Mouse (Mus musculus): ENCODE data around the gene Zmynd12. TPM values are rescaled to one million over a fixed set of nuclear protein-coding genes. Genes with fewer than 3 reads are reported as not detected.

The Zmynd12 gene
- not detected for total RNA-seq (2021)
- long read RNA-seq, experiment 1, partial matches to known transcripts = 0 of 1 reads
- long read RNA-seq, experiment 1, other reads (novel, unspliced or antisense) = 1 of 1 reads
- long read RNA-seq, experiment 2 = 0 reads

- DNase-seq = peak; percentile 88
Observed at GRCm38 (mm10) chr4:119422294-119422964, at the start of gene Zmynd12, which contains the start of gene Ppcs. Zmynd12 (plus strand) TSS chr4:119422814. Ppcs (minus strand) TSS chr4:119422420.

DNA sequence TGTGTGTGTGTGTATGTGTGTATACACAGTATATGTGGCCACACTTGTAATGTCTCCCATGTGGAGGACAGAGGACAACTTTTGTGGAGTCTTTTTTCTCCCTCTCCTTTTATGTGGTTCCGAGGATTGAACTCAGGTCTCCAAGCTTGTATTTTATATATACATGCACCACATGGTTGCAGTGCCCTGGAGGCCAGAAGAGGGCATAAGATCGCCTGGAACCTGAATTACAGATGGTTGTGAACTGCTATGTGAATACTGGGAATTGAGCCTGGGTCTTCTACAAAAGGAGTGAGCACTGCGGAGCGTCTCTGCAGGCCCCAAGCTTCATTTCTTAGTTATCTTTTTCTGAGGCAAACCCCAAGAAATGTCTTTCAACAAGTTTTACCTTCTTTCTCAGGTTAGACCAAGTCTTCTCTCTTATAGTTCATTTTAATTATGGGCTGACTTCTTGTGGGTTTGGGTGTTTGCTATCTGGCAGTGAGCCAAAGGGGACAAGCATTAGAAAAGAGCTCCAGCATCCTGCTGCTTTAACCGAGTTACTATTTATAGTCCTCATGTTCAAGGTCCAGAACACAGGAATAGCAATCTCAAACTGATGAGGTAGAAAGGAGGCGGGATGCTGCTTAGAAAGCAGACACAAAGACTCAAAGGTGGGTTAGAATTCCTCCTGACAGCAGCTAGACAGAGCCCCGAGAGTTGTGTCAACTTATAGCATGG is 41.0 kb upstream of the Zmynd12 start:
- DNase-seq = no peak

GRCm38 (mm10) chr4:119389184-119389583 is 33.4 kb upstream of the Zmynd12 start:
- DNase-seq = no peak

GRCm38 (mm10) chr4:119390369-119390768 is 32.2 kb upstream of the Zmynd12 start:
- DNase-seq = peak; percentile 8

DNA sequence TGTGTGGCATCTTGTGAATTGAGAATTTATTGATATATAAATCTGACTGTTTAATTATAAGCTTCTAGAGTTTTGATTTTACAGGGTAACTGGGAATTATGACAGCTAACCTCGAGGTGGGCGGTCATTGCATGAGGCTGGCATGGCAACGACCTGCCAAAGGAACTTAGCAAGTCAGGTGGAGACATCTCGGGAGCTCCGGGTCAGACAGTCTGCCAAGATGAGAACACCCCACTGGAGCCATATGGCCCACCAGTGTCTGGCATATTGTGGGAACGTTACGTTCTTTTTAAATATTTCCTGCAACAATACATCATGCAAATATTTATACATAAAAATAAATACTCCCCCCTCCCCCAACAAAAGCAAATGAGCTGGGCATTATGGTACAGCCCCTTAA is 23.9 kb upstream of the Zmynd12 start:
- DNase-seq = no peak

- DNase-seq = no peak
Observed at GRCm38 (mm10) chr4:119400896-119401295, 21.7 kb upstream of the Zmynd12 start.

- DNase-seq = no peak
Observed at GRCm38 (mm10) chr4:119403431-119403830, 19.2 kb upstream of the Zmynd12 start.

- DNase-seq = no peak
Observed at GRCm38 (mm10) chr4:119411877-119412650, 10.6 kb upstream of the Zmynd12 start.

- peak; percentile 9 for DNase-seq
Observed at GRCm38 (mm10) chr4:119412791-119413190, 9.8 kb upstream of the Zmynd12 start.

DNA sequence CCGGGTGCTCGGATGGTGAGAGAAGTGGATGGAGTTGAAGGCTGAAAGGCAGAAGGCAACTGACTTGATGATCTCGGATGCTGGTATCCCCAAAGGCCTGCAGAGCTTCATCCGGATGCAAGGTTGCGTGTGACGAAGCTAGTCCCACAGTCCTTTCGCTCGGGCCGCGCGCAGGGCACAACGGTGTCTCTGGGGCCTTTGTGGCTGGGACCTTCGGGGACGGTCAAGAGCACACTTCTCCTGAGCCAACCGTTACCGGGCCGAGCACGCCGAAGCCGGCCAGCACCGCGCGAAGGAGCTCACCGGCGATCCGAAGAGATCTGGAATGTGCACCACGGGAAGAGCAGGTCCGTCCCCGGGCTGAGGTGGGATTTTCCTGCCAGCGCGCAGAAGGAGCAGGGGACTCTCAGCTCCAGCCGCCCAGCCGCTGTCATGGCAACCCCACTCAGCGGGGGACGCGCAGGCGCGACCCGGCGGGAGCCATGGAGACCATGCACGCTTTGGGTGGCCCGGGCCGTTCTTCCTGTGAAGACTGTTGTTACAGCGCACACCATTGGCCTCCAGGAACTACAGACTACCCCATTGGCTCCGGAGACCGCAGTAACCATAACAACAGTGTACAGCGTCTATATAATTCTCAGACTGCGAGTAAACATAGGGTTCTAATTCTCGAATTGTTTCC is 7.4 kb upstream of the Zmynd12 start, which contains the start of gene Ccdc30:
Ccdc30 (minus strand) TSS at position 450 of the 682 bp plus-strand sequence.
- peak; percentile 84 for DNase-seq

- no peak for DNase-seq
Observed at GRCm38 (mm10) chr4:119417270-119417669, 5.3 kb upstream of the Zmynd12 start.

DNA sequence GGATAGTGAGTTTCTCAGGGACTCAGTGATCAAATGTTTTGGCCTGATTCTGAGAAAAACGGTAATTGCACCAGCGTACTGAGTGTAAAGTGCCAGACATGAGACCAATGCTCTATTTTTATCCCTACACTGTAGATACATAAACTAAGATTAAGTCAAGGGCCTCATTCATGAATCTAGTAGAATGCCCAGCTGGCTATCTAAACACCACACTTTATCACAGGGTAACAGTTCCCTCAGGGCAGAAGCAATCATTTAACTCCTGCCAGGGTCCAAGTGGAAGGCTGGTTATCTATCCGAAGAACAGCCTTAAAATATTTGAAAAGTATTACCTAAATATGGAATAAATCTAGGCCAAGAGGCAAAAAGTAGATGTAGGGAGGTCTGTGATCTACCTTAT is 4.7 kb upstream of the Zmynd12 start:
- no peak for DNase-seq

GRCm38 (mm10) chr4:119421191-119421590 is 1.4 kb upstream of the Zmynd12 start:
- DNase-seq = no peak

DNA sequence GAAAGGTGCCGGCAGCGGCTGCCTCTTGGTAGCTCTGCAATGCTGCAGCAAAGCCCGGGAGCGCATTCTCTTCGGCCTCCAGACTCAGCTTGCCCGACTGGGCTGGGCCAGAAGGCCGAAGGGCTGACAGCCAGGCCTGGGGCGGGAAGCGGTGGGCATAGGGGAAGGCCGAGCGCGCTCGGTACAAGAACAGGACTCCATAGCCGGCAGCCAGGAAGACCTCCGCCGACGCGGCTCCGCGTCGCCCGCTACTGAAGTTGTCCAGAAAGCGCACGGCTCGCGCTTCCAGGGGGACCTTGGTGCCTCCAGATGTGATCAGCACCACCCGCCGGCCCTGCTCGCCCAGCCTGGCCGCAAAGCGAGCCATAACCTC is 707 bp upstream of the Zmynd12 start:
- DNase-seq = peak; percentile 47

GRCm38 (mm10) chr4:119425077-119425476 is 2.5 kb downstream of the Zmynd12 start:
- DNase-seq = no peak

DNA sequence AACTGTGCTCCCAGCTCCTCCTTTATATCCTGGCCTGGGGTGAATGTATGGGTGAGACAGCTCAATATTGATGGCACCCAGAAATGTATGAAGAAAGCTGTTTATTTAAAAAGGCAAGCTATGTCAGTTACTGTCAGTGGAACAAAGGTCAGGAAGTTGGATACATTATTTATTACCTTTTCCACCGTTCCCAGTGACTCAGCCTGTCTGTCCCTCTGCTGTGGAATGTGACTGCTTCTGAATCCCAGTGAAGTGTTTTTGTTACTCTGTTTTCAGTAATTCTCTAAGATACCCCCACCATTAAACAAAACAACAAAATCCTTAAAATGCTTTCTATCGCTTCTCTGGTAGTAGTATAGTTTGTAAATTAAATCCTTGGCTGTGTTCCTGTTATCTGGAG is 3.0 kb downstream of the Zmynd12 start:
- no peak for DNase-seq

- no peak for DNase-seq
Observed at GRCm38 (mm10) chr4:119427680-119428079, 5.1 kb downstream of the Zmynd12 start.

DNA sequence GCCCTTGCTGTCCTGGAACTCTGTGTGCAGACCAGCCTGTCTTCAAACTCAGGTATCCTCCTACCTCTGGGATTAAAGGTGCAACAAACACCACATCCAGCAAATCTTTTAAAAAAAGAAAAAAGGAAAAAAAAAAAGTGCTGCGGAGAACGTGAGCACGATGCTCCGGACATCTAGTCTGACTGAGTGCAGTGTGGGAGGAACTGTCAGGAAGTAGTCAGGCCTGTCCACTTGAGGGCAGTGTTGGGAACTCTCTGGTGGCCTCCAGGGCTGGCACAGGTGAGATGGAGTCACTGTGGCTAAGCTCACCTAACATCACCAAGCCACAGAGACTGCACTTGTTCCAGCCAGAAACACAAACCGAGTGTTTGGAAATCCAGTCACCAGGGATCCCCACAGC is 8.1 kb downstream of the Zmynd12 start:
- peak; percentile 47 for DNase-seq

DNA sequence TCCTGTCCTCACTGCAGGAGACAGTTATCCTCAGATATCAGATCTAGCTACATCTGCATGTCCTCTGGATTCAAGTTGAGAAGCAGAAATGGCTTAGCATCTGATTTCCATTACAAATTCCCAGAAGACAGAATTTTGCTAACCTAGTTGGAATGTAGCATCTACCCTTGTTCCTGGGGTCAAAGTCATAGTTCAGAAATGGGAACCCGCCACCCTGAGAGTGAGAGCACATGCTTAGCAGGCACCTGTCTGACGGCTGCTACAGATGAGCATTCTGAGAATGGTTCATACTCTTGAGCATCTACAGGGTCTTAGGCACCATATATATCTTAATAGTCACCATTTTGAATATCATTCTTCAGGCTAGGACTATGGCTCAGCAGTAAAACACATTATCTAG is 15.3 kb downstream of the Zmynd12 start:
- DNase-seq = no peak

DNA sequence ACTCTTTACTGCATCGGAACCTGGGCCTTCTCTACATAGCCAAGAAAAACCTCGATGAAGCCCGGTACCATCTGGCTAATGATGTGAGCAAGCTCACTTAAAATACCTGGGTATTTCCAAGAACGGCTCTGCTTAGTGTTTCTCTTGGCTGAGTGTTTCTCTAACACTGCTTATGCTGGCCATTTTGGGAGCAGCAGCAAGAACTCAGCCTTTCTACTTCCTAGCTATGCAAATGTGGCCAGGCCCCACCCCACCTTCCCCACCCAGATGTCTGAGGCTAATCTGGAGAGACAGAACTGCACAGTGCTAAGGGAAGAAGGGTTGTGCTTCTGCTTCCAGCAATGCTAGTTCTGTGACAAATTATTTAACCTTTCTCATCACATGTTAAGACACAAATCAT is 19.2 kb downstream of the Zmynd12 start:
- DNase-seq = no peak

- no peak for DNase-seq
Observed at GRCm38 (mm10) chr4:119442539-119442938, 19.9 kb downstream of the Zmynd12 start.

- no peak for DNase-seq
Observed at GRCm38 (mm10) chr4:119447261-119447660, 24.6 kb downstream of the Zmynd12 start.

Data from gastrocnemius, postnatal 10 days (tissue).